Mouse (Mus musculus): ENCODE measurements around the gene Tbrg1. TPM values are rescaled to one million over a fixed set of nuclear protein-coding genes. Genes with fewer than 3 reads are reported as not detected.

Gene Tbrg1
- polyA plus RNA-seq, 1 experiment, result 77.5 TPM

DNA sequence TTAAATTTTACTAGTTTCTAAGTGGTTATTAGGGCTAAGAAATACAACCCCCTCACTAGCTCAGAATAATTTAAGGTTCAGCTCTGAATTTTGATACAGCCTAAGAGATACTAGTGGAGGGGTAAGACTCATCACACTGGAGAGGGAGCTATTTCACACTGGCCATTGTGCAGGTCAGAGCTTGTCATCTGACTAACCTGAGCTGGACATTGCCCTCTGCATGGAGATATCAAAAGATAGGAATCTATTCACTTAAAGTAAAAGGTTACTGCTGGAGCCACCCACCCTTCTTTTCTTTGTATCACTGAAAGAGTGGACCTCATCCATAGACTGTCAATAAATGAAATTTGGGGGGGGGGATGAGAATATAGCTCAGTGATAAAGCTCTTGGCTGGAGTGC, 42.8 kb downstream of the Tbrg1 start:
- no peak for TF ChIP-seq GATA1 (IDR thresholded peaks at IDR 0.05; ENCODE audit: low read length)

DNA sequence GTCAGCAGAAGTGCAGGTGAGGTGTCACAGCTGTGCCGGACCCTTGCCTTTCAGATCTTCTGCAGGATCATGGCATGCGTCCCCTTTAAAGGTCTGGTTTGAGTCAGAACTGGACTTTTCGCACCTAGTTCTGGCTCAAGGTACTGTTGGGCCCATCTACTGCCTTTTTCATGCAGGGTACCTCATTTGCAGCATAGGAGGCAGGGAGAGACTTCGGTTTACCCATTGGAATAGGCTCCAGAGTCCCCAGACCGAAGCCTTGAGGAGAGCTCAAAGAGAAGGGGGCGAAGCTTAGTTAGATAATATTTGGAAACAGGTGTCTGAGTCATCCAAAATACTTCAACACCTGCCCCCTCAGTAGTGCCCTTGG, 43.2 kb downstream of the Tbrg1 start:
- no peak for TF ChIP-seq GATA1 (IDR thresholded peaks at IDR 0.05; ENCODE audit: low read length)

DNA sequence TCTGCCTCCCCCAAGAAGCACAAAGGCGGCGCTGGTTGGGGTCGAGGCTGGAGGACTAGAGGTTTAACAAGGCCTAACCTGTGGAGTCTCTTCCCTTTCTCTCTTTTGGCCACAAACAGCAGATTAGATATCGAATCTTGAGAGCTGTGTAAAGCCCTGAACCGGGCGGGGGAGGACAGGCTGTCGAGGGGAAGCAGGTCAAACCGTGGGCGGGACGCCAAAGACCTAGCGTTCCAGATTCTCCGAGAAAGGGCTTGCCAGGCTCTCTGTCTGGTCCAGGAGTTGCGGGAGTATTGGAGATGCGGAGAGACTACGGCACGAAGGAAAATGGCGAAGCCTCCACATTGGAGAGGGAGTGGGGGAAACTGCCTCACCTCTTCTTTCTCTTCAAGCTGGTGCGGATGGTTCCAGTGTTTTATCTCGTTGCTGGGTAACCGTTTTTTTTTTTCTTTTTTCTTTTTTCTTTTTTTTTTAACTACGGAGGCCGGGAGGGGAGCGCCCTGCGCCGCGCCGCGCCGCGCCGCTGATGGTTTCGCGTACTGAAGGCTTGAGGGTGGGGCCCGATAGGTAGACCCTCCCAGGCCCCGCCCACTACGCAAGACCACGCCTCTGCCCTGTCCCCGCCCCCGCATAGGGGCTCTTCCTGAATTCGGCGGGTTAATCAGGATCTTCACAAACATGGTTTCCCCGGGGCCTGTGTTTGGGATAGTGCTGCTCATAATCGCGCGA, 43.8 kb downstream of the Tbrg1 start, which contains the start of gene Spa17:
Gene Spa17 (minus strand): TSS at position 541 of the 729 bp plus-strand sequence.
- no peak for TF ChIP-seq GATA1 (IDR thresholded peaks at IDR 0.05; ENCODE audit: low read length)

DNA sequence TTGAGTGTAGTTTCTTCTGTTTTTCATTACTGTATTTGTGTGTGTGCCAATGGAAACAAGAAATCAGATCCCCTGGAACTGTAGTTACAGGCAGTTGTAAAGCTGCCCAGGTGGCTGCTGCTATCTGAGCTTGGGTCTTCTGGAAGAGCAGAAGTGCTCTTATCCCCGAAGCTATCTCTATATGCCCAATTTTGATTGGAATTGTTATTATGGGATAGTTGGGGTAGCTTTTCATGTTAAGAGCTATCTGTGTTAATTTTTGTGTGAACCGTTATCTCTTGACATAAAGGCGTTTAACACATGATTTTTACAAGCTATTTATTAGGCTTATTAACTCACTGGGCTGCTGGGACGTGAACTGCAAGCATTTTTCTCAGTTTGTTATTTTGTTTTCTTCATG, 47.6 kb downstream of the Tbrg1 start:
- no peak for TF ChIP-seq GATA1 (IDR thresholded peaks at IDR 0.05; ENCODE audit: low read length)

DNA sequence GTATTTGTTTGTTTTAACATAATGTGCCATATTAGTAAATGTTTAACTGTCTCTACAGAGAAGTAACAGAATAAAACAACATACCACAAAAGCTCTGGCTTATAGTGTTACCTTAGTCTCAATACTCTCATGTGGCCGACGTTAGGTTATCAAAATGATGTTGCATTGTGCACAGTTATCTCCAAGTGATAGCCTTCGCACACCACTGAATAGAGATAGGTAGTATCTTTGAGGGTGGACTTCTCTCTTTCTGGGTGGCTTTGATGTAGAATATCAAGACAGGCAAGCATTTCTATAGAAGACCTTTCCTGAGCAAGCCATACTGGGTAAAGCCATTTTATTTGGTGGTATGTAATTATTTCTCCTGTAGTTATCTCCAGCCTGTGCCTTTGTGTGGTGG, 52.0 kb downstream of the Tbrg1 start:
- peak; percentile 63 for TF ChIP-seq GATA1 (IDR thresholded peaks at IDR 0.05; ENCODE audit: low read length)

DNA sequence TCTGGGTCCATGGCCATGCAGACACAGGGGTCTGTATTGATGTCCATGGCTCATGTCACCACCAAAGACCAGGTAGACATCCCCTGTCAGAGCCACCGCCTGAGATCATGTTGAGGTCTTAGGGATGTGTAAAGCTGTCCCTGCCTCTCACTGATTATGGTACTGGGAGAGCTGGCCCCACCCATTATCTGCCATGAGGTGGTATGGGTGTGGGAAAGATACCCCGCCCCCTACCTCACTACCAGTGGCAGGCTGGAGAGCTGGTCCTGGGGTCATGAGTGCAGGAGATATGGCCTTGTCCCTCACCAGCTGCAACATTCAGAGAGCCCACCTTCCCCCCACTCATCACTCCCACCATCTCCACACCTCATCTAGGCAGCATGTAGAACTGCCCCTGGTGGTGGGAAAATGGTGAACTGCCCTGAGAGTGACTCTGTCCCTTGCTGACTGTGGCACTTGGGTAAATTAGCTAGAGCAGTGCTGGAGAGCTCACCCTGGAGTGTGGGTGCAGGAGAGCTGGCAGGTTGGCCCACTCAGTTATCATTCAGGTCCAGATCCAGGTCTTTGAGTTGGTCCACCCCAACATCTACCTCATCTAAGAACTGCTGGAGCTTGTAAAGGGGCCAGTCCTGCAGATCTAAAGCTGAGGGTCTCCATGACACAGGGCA, 56.4 kb downstream of the Tbrg1 start:
- TF ChIP-seq GATA1 (IDR thresholded peaks at IDR 0.05; ENCODE audit: low read length), result no peak

Other genes starting within 250 kb of the Tbrg1 start
- gene Robo3, start 224.1 kb downstream of the Tbrg1 start, polyA plus RNA-seq (2012), result 0.13 and 0.19 TPM in 2 replicates
- 18.0 and 23.7 TPM in 2 replicates for gene Msantd2, start 168.0 kb downstream of the Tbrg1 start, polyA plus RNA-seq (2012)
- 0.04 TPM in 1 of 2 replicates, not detected in the other for gene Esam, start 129.2 kb downstream of the Tbrg1 start, polyA plus RNA-seq (2012)
- gene Vsig2, start 118.1 kb downstream of the Tbrg1 start, polyA plus RNA-seq (2012), result not detected in 2 replicates
- gene Nrgn, start 104.4 kb downstream of the Tbrg1 start, polyA plus RNA-seq (2012), result 1,668 and 1,941 TPM in 2 replicates
- 0.86 and 0.97 TPM in 2 replicates for gene Siae, start 101.6 kb downstream of the Tbrg1 start, polyA plus RNA-seq (2012)
- gene Spa17, start 43.6 kb downstream of the Tbrg1 start, polyA plus RNA-seq (2012), result 1.4 and 2.0 TPM in 2 replicates
- not detected in 2 replicates for gene Panx3, start 11.9 kb upstream of the Tbrg1 start, polyA plus RNA-seq (2012)
- gene Olfr160, start 58.9 kb upstream of the Tbrg1 start, polyA plus RNA-seq (2012), result not detected in 2 replicates
- gene Olfr874, start 87.8 kb upstream of the Tbrg1 start, polyA plus RNA-seq (2012), result not detected in 2 replicates
- not detected in 2 replicates for gene Olfr875, start 114.5 kb upstream of the Tbrg1 start, polyA plus RNA-seq (2012)
- not detected in 2 replicates for gene Olfr876, start 145.7 kb upstream of the Tbrg1 start, polyA plus RNA-seq (2012)
- not detected in 2 replicates for gene Olfr877, start 197.0 kb upstream of the Tbrg1 start, polyA plus RNA-seq (2012)
- not detected in 2 replicates for gene Olfr145, start 239.4 kb upstream of the Tbrg1 start, polyA plus RNA-seq (2012)

All from G1E-ER4 (cell line).